Mouse (Mus musculus) liver, embryonic 11.5 days (tissue): Measurements from ENCODE around the gene Zdhhc17. TPM values are rescaled to one million over a fixed set of nuclear protein-coding genes. Genes with fewer than 3 reads are reported as not detected.

Experiments
- ATAC-seq: fragments of 200-750 bp; cut with Nextera tagmentation; replicated peaks from 2 replicates; pipeline ENCODE4 v1.8.0; 2017; ENCODE audit warnings: moderate number of reproducible peaks, mild to moderate bottlenecking, moderate TSS enrichment, moderate library complexity; ENCODE audit not compliant: low FRiP score
- DNase-seq: peaks from one replicate; pipeline ENCODE4 v3.0.0-alpha.2; 2017; ENCODE audit warnings: low spot score
- H3K27ac ChIP-seq: fragments of 300-500 bp; sonication (generic); 2 replicates; pipeline ENCODE4 v1.5.1; 2014; ENCODE audit warnings: mild to moderate bottlenecking, low read depth, low read length, control low read depth
- H3K27me3 ChIP-seq: fragments of 300-500 bp; sonication (generic); replicated peaks from 2 replicates; pipeline ENCODE4 v1.6.1; 2014; ENCODE audit warnings: low read length, mixed read lengths; ENCODE audit not compliant: control insufficient read depth, insufficient read depth
- H3K36me3 ChIP-seq: fragments of 300-500 bp; sonication (generic); 2 replicates; pipeline ENCODE4 v1.6.1; 2014; ENCODE audit warnings: mild to moderate bottlenecking, low read length, moderate library complexity, mixed read lengths; ENCODE audit not compliant: control insufficient read depth, insufficient read depth
- H3K4me1 ChIP-seq: fragments of 300-500 bp; sonication (generic); replicated peaks from 2 replicates; pipeline ENCODE4 v1.6.1; 2014; ENCODE audit warnings: low read length, mixed read lengths; ENCODE audit not compliant: control insufficient read depth, insufficient read depth
- H3K4me2 ChIP-seq: fragments of 300-500 bp; sonication (generic); 2 replicates; pipeline ENCODE4 v1.6.1; 2014; ENCODE audit warnings: mild to moderate bottlenecking, control low read depth, moderate library complexity
- H3K4me3 ChIP-seq: fragments of 300-500 bp; sonication (generic); 2 replicates; pipeline ENCODE4 v1.5.1; 2014; ENCODE audit warnings: low read depth, low read length, control low read depth
- H3K9ac ChIP-seq: fragments of 300-500 bp; sonication (generic); 2 replicates; pipeline ENCODE4 v1.6.1; 2014; ENCODE audit warnings: low read depth, low read length, control low read depth
- H3K9me3 ChIP-seq: fragments of 300-500 bp; sonication (generic); 2 replicates; pipeline ENCODE4 v1.6.1; 2016; ENCODE audit warnings: low read length, inconsistent platforms, mixed read lengths; ENCODE audit not compliant: control insufficient read depth
- WGBS: fragments of 180-500 bp; shearing (Covaris S2); extraction: QIAGEN DNeasy Blood & Tissue Kit; methylation state at CpG from one replicate; pipeline ENCODE4 v1.1.7; 2014; 5-methylcytosine and 5-hydroxymethylcytosine counted together
- polyA plus RNA-seq: library from polyadenylated mRNA; unstranded; fragments of >200 nt; fragmentation: Nextera tagmentation; extraction: Ambion mirVana; gene quantifications from 2 replicates; pipeline ENCODE4 v1.2.1, GENCODE M21; 2014

The Zdhhc17 gene
- polyA plus RNA-seq: 12.1 and 14.7 TPM in 2 replicates

DNA sequence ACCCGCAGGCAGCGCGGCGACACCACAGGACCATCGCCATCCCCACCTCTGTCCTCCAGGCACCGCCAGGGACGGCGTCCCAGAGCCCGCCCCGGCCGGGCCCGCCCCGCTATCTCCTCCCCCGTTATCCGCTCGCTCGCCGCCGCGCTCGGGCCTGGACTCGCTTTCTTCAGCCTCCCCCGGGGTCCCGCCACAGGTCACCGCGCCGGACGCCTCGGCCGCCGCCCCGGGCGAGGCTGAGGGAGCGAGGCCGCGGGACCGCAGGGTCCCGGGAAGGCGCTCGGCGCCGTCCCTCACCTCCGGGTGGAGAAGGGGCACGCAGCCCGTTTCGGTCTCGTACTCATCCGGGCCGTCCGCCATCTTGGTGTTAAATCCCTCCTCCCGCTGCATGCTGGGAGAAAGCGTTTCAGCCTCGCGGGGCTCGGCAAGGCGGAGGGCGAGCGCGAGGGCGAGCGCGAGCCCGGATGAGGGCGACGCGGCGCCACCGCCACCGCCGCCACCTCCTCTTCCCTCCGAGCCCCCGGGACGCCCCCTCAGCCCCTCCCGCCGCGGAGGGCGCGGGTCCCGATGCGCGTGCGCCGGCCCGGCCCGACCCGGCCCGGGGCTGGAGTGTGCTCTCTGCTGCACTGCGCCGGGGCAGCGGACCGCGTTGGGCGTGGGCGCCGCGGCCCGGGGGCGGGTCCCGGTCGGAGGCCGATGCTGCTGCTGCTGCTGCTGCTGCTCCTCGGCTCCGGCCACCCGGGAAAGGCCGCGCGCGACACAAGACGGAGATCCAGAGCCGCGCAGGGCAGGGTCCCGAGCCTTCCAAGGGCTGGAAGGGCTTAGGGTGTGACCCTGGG lies at the start of gene Zdhhc17:
Zdhhc17 (minus strand) TSS at position 500 of the 839 bp plus-strand sequence.
- H3K27ac ChIP-seq: peak within 1 kb of the TSS; percentile 87
- H3K4me1 ChIP-seq: peaks cover 18% of the 10 kb centered on the region
- no peaks in the 10 kb centered on the region for H3K36me3 ChIP-seq
- H3K27me3 ChIP-seq: no peaks in the 10 kb centered on the region
- H3K9ac ChIP-seq: peak within 1 kb of the TSS; percentile 93
- under 1% methylated on average over 98 of the region's 112 CpGs for WGBS
- H3K4me3 ChIP-seq: peak within 1 kb of the TSS; percentile 85
- peak; percentile 90 for DNase-seq
- peak within 1 kb of the TSS; percentile 96 for H3K4me2 ChIP-seq
- peak; percentile 88 for ATAC-seq
- no peaks in the 10 kb centered on the region for H3K9me3 ChIP-seq

DNA sequence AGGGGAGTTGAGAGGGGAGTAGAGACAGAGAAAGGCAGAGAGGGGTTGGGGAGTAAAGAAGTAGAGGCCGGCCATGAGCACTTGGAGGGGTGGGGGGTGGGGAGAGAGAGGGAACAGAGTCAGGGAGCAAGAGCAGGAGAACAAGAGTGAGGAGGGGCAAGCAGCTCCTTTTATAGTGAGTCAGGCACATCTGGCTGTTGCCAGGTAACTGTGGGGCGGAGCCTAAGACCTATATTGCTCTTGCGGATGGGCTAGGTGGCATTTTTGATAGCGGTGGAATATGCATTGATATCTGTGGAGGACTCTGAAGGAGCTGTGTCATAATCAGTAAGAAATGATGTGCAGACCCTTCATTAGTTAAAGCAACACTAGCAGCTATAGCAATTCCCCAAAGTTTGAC lies 45.8 kb upstream of the Zdhhc17 start:
- H3K27ac ChIP-seq: no peak overlapping the region
- H3K4me1 ChIP-seq: no peaks in the 10 kb centered on the region
- no peaks in the 10 kb centered on the region for H3K36me3 ChIP-seq
- H3K4me2 ChIP-seq: no peak overlapping the region
- WGBS: 47% methylated on average over 4 of the region's 4 CpGs
- H3K27me3 ChIP-seq: no peaks in the 10 kb centered on the region
- no peak for DNase-seq
- no peak overlapping the region for H3K4me3 ChIP-seq
- no peaks in the 10 kb centered on the region for H3K9me3 ChIP-seq
- ATAC-seq: no peak
- H3K9ac ChIP-seq: no peak overlapping the region

DNA sequence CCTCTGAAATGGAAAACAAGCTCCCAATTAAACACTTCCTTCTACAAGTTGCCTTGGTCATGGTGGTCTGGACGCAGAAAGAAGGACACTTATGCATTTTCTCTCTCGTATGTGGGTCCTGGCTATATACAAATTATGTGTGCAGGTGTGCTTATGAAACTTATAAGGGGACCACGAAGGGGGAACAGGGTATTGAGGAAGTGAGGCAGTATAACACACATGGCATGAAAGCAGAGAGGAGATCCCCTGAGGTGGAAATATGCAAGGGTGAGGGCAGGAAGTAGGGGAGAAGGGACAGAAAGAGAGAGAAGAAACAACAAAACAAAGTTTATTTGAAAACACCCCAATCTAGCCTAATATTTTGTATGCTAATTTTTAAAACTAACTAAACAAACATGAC lies 41.7 kb upstream of the Zdhhc17 start:
- no peaks in the 10 kb centered on the region for H3K27me3 ChIP-seq
- no peaks in the 10 kb centered on the region for H3K9me3 ChIP-seq
- H3K4me2 ChIP-seq: no peak overlapping the region
- DNase-seq (no peak), ATAC-seq (no peak)
- no peak overlapping the region for H3K9ac ChIP-seq
- H3K27ac ChIP-seq: no peak overlapping the region
- no peaks in the 10 kb centered on the region for H3K4me1 ChIP-seq
- no peak overlapping the region for H3K4me3 ChIP-seq
- 75% methylated on average over 3 of the region's 3 CpGs for WGBS
- no peaks in the 10 kb centered on the region for H3K36me3 ChIP-seq

DNA sequence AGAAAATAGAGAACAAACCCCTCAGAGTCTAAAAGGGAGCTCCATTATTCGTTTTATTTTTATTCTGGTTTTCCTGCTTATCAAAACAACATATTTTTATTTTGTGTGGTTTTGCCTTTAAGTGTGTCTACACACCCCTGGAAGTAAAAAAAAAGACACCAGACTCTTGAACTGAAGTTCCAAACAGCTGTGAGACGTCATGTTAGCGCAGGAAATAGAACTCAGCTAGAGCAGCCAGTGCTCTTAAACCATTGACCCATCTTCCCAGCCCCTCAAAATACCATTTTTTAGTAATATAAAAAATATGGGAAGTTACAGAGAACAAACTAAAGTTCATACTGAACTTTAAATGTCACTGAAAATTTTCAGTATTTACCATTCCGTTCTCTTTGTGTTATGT lies 40.6 kb upstream of the Zdhhc17 start:
- no peak for ATAC-seq
- no peaks in the 10 kb centered on the region for H3K27me3 ChIP-seq
- H3K4me3 ChIP-seq: no peak overlapping the region
- DNase-seq: no peak
- H3K9ac ChIP-seq: no peak overlapping the region
- H3K9me3 ChIP-seq: no peaks in the 10 kb centered on the region
- 67% methylated on average over 4 of the region's 4 CpGs for WGBS
- H3K36me3 ChIP-seq: no peaks in the 10 kb centered on the region
- no peak overlapping the region for H3K4me2 ChIP-seq
- H3K27ac ChIP-seq: no peak overlapping the region
- no peaks in the 10 kb centered on the region for H3K4me1 ChIP-seq

DNA sequence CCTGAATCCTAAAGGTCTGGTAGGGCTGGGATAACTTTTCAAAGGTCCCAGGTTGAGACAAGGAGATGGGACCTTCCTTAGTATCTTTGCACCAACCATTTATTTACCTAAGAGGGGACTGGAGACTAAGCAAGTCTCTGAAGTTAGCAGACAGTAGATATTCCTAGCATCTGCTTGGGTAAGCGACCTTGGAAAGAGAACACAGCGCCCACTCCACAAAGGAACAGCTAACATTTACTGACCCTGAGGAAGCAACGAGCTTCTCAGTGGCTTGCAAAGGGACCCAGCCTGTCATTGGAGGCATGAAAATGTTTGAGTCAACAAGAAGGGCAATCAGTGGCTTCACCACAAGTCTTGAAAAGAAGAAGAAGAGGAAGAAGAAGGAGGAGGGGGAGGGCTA lies 40.1 kb upstream of the Zdhhc17 start:
- Histone ChIP-seq H3K27ac (no peak overlapping the region), H3K27me3 (no peaks in the 10 kb centered on the region), H3K36me3 (no peaks in the 10 kb centered on the region), H3K9me3 (no peaks in the 10 kb centered on the region), H3K9ac (no peak overlapping the region), H3K4me1 (no peaks in the 10 kb centered on the region), H3K4me3 (no peak overlapping the region), H3K4me2 (no peak overlapping the region)
- WGBS: 55% methylated on average over 3 of the region's 3 CpGs
- DNase-seq (no peak), ATAC-seq (no peak)

DNA sequence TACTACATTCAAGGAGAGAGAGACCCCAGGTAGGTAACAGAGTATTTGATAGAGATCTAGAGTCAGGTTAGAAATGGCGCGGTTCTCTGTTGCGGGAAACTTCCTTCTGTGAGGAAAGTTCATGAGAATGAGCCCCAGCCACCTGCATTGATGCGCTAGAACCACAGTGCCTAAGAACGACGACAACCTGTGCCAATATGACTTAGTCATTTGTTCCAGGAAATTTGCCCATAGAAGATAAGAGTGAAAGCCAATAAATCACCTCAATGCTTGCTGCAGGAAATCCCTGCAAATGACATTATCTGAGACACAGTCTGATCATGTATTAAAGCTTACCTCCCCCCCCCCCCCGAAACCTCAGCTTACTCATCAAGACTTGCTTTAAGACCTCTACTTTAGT lies 38.0 kb upstream of the Zdhhc17 start:
- no peaks in the 10 kb centered on the region for H3K4me1 ChIP-seq
- H3K4me2 ChIP-seq: no peak overlapping the region
- H3K36me3 ChIP-seq: no peaks in the 10 kb centered on the region
- no peaks in the 10 kb centered on the region for H3K27me3 ChIP-seq
- no peak overlapping the region for H3K27ac ChIP-seq
- DNase-seq: no peak
- ATAC-seq: no peak
- whole genome bisulfite sequencing: 60% methylated on average over 7 of the region's 7 CpGs
- H3K4me3 ChIP-seq: no peak overlapping the region
- no peak overlapping the region for H3K9ac ChIP-seq
- H3K9me3 ChIP-seq: peaks cover 5% of the 10 kb centered on the region; the same call in 1 of the 2 replicates

DNA sequence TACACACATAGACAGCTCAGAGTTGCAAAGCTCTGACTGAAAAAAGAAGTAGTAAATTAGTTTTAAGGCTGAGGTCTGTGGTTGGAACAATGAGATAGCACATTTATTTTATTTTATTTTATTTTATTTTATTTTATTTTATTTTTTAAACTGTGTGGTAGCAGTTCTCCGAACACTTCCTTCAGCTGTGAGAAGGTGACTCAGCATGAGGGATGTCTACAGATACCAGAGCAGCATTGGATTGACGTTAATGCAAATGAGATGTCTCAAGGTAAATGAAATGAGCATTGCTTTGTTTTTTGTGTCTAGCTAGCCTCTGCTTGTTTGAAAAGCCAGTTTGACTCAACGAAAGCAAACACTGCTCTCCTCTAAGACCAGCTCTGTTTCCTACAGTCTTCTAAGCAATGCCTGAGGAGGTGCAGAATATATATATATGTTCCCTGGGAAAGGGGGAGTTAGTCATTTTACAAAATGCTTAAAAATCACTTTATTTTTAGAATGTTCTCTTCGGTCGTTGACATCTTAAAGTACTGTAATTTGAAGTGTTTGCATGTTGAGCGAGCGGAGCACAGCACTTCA lies 30.2 kb upstream of the Zdhhc17 start:
- no peak for ATAC-seq
- Histone ChIP-seq H3K4me3 (no peak overlapping the region), H3K9ac (no peak overlapping the region), H3K4me2 (no peak overlapping the region), H3K9me3 (peaks cover 5% of the 10 kb centered on the region; the same call in 1 of the 2 replicates), H3K27me3 (no peaks in the 10 kb centered on the region), H3K36me3 (no peaks in the 10 kb centered on the region), H3K27ac (no peak overlapping the region), H3K4me1 (no peaks in the 10 kb centered on the region)
- no peak for DNase-seq
- WGBS: 83% methylated on average over 7 of the region's 7 CpGs

DNA sequence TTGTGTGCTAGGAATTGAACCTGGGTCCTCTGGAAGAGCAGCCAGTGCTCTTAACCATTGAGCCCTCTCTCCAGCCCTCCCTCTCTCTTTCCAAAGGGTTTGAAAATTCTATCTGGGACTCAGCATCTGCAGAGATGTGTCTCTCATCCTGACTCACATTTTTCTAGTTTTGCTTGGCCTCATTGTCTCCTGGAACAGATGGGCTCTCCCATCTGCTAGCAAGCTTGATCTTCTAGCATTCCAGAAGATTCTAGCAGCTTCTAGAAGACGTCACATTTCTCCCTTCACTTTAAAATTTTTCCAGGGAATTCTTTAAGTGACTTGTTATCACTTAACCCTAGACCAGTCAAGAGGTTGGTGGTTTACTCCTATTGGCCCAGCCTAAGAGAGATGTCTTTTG lies 26.9 kb upstream of the Zdhhc17 start:
- 67% methylated on average over 1 of the region's 1 CpGs for WGBS
- no peak overlapping the region for H3K9ac ChIP-seq
- H3K36me3 ChIP-seq: no peaks in the 10 kb centered on the region
- no peak overlapping the region for H3K4me2 ChIP-seq
- no peak overlapping the region for H3K27ac ChIP-seq
- no peaks in the 10 kb centered on the region for H3K27me3 ChIP-seq
- no peaks in the 10 kb centered on the region for H3K9me3 ChIP-seq
- no peak overlapping the region for H3K4me3 ChIP-seq
- DNase-seq (no peak), ATAC-seq (no peak)
- H3K4me1 ChIP-seq: no peaks in the 10 kb centered on the region

DNA sequence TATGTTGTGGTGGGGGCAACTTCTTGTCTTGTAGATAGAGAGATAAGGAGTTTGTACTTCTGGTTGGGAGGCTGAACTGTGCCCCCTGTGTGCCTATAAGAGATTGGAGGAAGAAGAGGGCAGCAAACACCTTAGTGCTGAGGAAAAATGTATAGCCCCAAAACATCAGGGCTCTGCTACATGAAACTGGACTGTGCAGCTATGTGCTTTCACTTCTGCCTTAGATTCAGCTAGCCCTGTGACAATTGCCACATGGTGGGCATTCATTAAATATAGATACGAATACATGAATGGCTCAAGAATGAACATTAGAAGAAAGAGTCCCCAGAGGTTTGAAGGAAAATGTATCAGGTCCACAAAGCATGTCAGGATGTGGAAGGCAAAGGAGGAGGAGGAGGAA lies 25.2 kb upstream of the Zdhhc17 start:
- ATAC-seq: no peak
- H3K36me3 ChIP-seq: no peaks in the 10 kb centered on the region
- H3K4me2 ChIP-seq: no peak overlapping the region
- no peak overlapping the region for H3K4me3 ChIP-seq
- no peaks in the 10 kb centered on the region for H3K27me3 ChIP-seq
- H3K27ac ChIP-seq: no peak overlapping the region
- WGBS: 81% methylated on average over 1 of the region's 1 CpGs
- H3K9me3 ChIP-seq: no peaks in the 10 kb centered on the region
- no peak overlapping the region for H3K9ac ChIP-seq
- no peaks in the 10 kb centered on the region for H3K4me1 ChIP-seq
- no peak for DNase-seq
